Mouse (Mus musculus) forebrain, embryonic 11.5 days (tissue): Measurements from ENCODE around the gene Nt5c. TPM values are rescaled to one million over a fixed set of nuclear protein-coding genes. Genes with fewer than 3 reads are reported as not detected.
"Not testable (repeated sequence)": the region's sequence is repeated elsewhere in the genome, so short reads cannot be mapped to it uniquely, and the experiment has no call there.

Experiments used
- ATAC-seq: fragments of 200-750 bp; cut with Nextera tagmentation; replicated peaks from 2 replicates; pipeline ENCODE4 v1.8.0; 2017; ENCODE audit warnings: moderate TSS enrichment; ENCODE audit not compliant: low FRiP score
- DNase-seq: peaks from one replicate; pipeline ENCODE4 v3.0.0-alpha.2; 2017; ENCODE audit warnings: low spot score
- H3K27ac ChIP-seq: fragments of 300-500 bp; sonication (generic); 2 replicates; pipeline ENCODE4 v1.5.1; 2014; ENCODE audit warnings: low read depth, low read length
- H3K27me3 ChIP-seq: fragments of 300-500 bp; sonication (generic); 2 replicates; pipeline ENCODE4 v1.6.1; 2014; ENCODE audit warnings: mild to moderate bottlenecking, low read length, mixed read lengths; ENCODE audit not compliant: control insufficient read depth, insufficient read depth
- H3K36me3 ChIP-seq: fragments of 300-500 bp; sonication (generic); 2 replicates; pipeline ENCODE4 v1.6.1; 2014; ENCODE audit warnings: mild to moderate bottlenecking, low read length, moderate library complexity, mixed read lengths; ENCODE audit not compliant: control insufficient read depth, insufficient read depth
- H3K4me1 ChIP-seq: fragments of 300-500 bp; sonication (generic); replicated peaks from 2 replicates; pipeline ENCODE4 v1.6.1; 2014; ENCODE audit warnings: low read length, mixed read lengths; ENCODE audit not compliant: control insufficient read depth, insufficient read depth
- H3K4me2 ChIP-seq: fragments of 300-500 bp; sonication (generic); 2 replicates; pipeline ENCODE4 v1.6.1; 2014; ENCODE audit warnings: low read depth, mild to moderate bottlenecking, low read length, moderate library complexity, mixed read lengths; ENCODE audit not compliant: severe bottlenecking
- H3K4me3 ChIP-seq: fragments of 300-500 bp; sonication (generic); 2 replicates; pipeline ENCODE4 v1.5.1; 2014; ENCODE audit warnings: low read depth, low read length
- H3K9ac ChIP-seq: fragments of 300-500 bp; sonication (generic); 2 replicates; pipeline ENCODE4 v1.6.1; 2014; ENCODE audit warnings: low read length
- H3K9me3 ChIP-seq: fragments of 300-500 bp; sonication (generic); 2 replicates; pipeline ENCODE4 v1.6.1; 2016; ENCODE audit warnings: low read length, mixed read lengths; ENCODE audit not compliant: control insufficient read depth
- whole genome bisulfite sequencing: fragments of 180-500 bp; shearing (Covaris S2); extraction: QIAGEN DNeasy Blood & Tissue Kit; methylation state at CpG from one replicate; pipeline ENCODE4 v1.1.7; 2014; 5-methylcytosine and 5-hydroxymethylcytosine counted together
- polyA plus RNA-seq: library from polyadenylated mRNA; unstranded; fragments of >200 nt; fragmentation: Nextera tagmentation; extraction: Ambion mirVana; gene quantifications from 2 replicates; pipeline ENCODE4 v1.2.1, GENCODE M21; 2014

Nt5c gene
- polyA plus RNA-seq, 1 experiment from 2014 or later, result 72.6 TPM

GRCm38 (mm10) chr11:115481553-115482259 is 10.0 kb downstream of the Nt5c start:
- 81% methylated on average over 6 of the region's 6 CpGs for WGBS
- no peak for DNase-seq
- H3K27ac ChIP-seq, result no peak overlapping the region
- no peaks in the 10 kb centered on the region for H3K36me3 ChIP-seq
- H3K4me2 ChIP-seq, result no peak overlapping the region
- no peaks in the 10 kb centered on the region; the same call in 1 of the 2 replicates for H3K4me1 ChIP-seq
- no peaks in the 10 kb centered on the region for H3K27me3 ChIP-seq
- no peak overlapping the region for H3K9ac ChIP-seq
- ATAC-seq, result no peak
- no peak overlapping the region for H3K4me3 ChIP-seq
- H3K9me3 ChIP-seq, result no peaks in the 10 kb centered on the region

GRCm38 (mm10) chr11:115478296-115478938 is 13.2 kb downstream of the Nt5c start:
- ATAC-seq, result no peak

GRCm38 (mm10) chr11:115477388-115477787 is 14.3 kb downstream of the Nt5c start:
- not testable (repeated sequence) for H3K4me1 ChIP-seq, H3K4me3 ChIP-seq, H3K4me2 ChIP-seq

More at GRCm38 (mm10) chr11:115478296-115478938, 13.2 kb downstream of the Nt5c start:
- DNase-seq, result no peak
- peaks cover 6% of the 10 kb centered on the region; the same call in 1 of the 2 replicates for H3K4me1 ChIP-seq
- 88% methylated on average over 9 of the region's 9 CpGs for whole genome bisulfite sequencing
- H3K27me3 ChIP-seq, result no peaks in the 10 kb centered on the region
- H3K27ac ChIP-seq, result no peak overlapping the region
- H3K9me3 ChIP-seq, result no peaks in the 10 kb centered on the region
- H3K9ac ChIP-seq, result no peak overlapping the region
- H3K4me2 ChIP-seq, result no peak overlapping the region
- no peak overlapping the region for H3K4me3 ChIP-seq
- H3K36me3 ChIP-seq, result no peaks in the 10 kb centered on the region

GRCm38 (mm10) chr11:115476630-115477029 is 15.0 kb downstream of the Nt5c start:
- not testable (repeated sequence) for H3K36me3 ChIP-seq, H3K4me1 ChIP-seq, H3K27ac ChIP-seq, H3K4me2 ChIP-seq, DNase-seq, H3K9me3 ChIP-seq, H3K9ac ChIP-seq, H3K4me3 ChIP-seq, ATAC-seq, H3K27me3 ChIP-seq
- 79% methylated on average over 4 of the region's 4 CpGs for WGBS

More at GRCm38 (mm10) chr11:115477388-115477787, 14.3 kb downstream of the Nt5c start:
- not testable (repeated sequence) for H3K27ac ChIP-seq, H3K9me3 ChIP-seq, H3K9ac ChIP-seq, ATAC-seq, H3K36me3 ChIP-seq, DNase-seq, H3K27me3 ChIP-seq
- WGBS, result 86% methylated on average over 7 of the region's 7 CpGs

GRCm38 (mm10) chr11:115475758-115476237 is 15.9 kb downstream of the Nt5c start:
- H3K27me3 ChIP-seq, result no peaks in the 10 kb centered on the region
- ATAC-seq, result no peak
- peak overlapping the region; percentile 82 for H3K4me2 ChIP-seq
- 6% methylated on average over 28 of the region's 28 CpGs for WGBS
- H3K9ac ChIP-seq, result peak overlapping the region; percentile 73
- no peak for DNase-seq
- H3K27ac ChIP-seq, result no peak overlapping the region
- H3K4me3 ChIP-seq, result peak overlapping the region; percentile 58
- peaks cover 6% of the 10 kb centered on the region; the same call in 1 of the 2 replicates for H3K4me1 ChIP-seq
- no peaks in the 10 kb centered on the region for H3K9me3 ChIP-seq
- no peaks in the 10 kb centered on the region for H3K36me3 ChIP-seq

GRCm38 (mm10) chr11:115475025-115475757 is 16.5 kb downstream of the Nt5c start, which contains the start of gene Armc7:
Gene Armc7 (plus strand): TSS chr11:115475667.
- H3K9ac ChIP-seq, result peak within 1 kb of the TSS; percentile 73
- ATAC-seq, result peak; percentile 95
- H3K27ac ChIP-seq, result peak within 1 kb of the TSS; percentile 73; the same call in 1 of the 2 replicates
- peak within 1 kb of the TSS; percentile 82 for H3K4me2 ChIP-seq
- WGBS, result under 1% methylated on average over 26 of the region's 26 CpGs
- H3K36me3 ChIP-seq, result no peaks in the 10 kb centered on the region
- H3K27me3 ChIP-seq, result no peaks in the 10 kb centered on the region
- H3K4me3 ChIP-seq, result peak within 1 kb of the TSS; percentile 58
- no peaks in the 10 kb centered on the region for H3K9me3 ChIP-seq
- H3K4me1 ChIP-seq, result peaks cover 6% of the 10 kb centered on the region; the same call in 1 of the 2 replicates
- DNase-seq, result peak; percentile 95

- 24% methylated on average over 15 of the region's 15 CpGs for WGBS
- H3K9me3 ChIP-seq, result no peaks in the 10 kb centered on the region
- no peak overlapping the region for H3K27ac ChIP-seq
- H3K9ac ChIP-seq, result no peak overlapping the region
- ATAC-seq (no peak; the same call in 1 of the 2 replicates), DNase-seq (peak; percentile 97)
- H3K4me1 ChIP-seq, result peaks cover 6% of the 10 kb centered on the region; the same call in 1 of the 2 replicates
- H3K36me3 ChIP-seq, result no peaks in the 10 kb centered on the region
- no peak overlapping the region for H3K4me3 ChIP-seq
- H3K27me3 ChIP-seq, result no peaks in the 10 kb centered on the region
- H3K4me2 ChIP-seq, result no peak overlapping the region
Observed at GRCm38 (mm10) chr11:115473626-115474275, 17.9 kb downstream of the Nt5c start.

- ATAC-seq, result no peak
- Histone ChIP-seq H3K4me2 (no peak overlapping the region), H3K4me3 (no peak overlapping the region), H3K36me3 (no peaks in the 10 kb centered on the region), H3K9ac (no peak overlapping the region), H3K4me1 (peaks cover 6% of the 10 kb centered on the region; the same call in 1 of the 2 replicates), H3K9me3 (no peaks in the 10 kb centered on the region), H3K27ac (no peak overlapping the region), H3K27me3 (no peaks in the 10 kb centered on the region)
- no peak for DNase-seq
- WGBS, result 89% methylated on average over 7 of the region's 7 CpGs
Observed at GRCm38 (mm10) chr11:115472183-115472582, 19.5 kb downstream of the Nt5c start.
